Mouse (Mus musculus) heart, postnatal 0 days (tissue): Measurements from ENCODE around the gene Slc25a36.

ENCODE experiments used
- CTCF ChIP-seq: IDR thresholded peaks from 2 replicates; pipeline ENCODE4 v1.5.1; 2016; ENCODE audit warnings: antibody characterized with exemption, control low read depth, low read depth
- EP300 ChIP-seq: IDR thresholded peaks from 2 replicates; pipeline ENCODE4 v1.6.1; 2016; ENCODE audit warnings: antibody characterized with exemption, low read depth

DNA sequence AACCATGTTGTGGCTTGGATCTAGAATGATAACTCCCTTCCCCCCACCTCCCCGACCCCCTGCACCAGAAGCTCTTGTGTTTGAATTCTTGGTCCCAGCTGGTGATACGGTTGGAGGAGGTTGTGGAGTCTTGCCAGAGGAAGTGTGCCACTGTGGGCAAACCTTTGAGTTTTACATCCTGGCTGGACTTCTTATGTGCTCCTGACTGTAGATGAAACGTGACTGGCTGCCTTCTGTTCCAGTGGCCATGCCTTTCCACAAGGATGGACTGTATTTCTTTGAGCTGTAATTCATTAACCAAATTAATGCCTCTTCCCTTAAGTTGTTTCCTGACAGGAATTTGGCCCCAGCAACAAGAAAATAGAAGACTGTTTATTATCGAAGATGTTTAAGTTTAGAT lies 26.2 kb upstream of the Slc25a36 start:
- no peak for TF ChIP-seq EP300
- TF ChIP-seq CTCF: no peak
